Mouse (Mus musculus) hindbrain, embryonic 13.5 days (tissue): ENCODE measurements at regions not wholly inside any gene's neighbourhood (a gene's known extent, or its start where the extent isn't known, plus 50 kb on each side); places are given as distances from the start of the nearest gene placed in this dataset.
A peak's percentile ranks its signal among the peaks of the same experiment; 100 is the strongest.

ENCODE experiments used
- ATAC-seq: fragments of 200-750 bp; cut with Nextera tagmentation; 2 replicates; pipeline ENCODE4 v1.8.0; 2017; ENCODE audit warnings: moderate TSS enrichment; ENCODE audit not compliant: low FRiP score
- H3K27ac ChIP-seq: fragments of 300-500 bp; sonication (generic); 2 replicates; pipeline ENCODE4 v1.5.1; 2015; ENCODE audit warnings: inconsistent platforms, mild to moderate bottlenecking, moderate library complexity
- H3K27me3 ChIP-seq: fragments of 300-500 bp; sonication (generic); 2 replicates; pipeline ENCODE4 v1.6.1; 2015; ENCODE audit warnings: mild to moderate bottlenecking, inconsistent platforms
- H3K36me3 ChIP-seq: fragments of 300-500 bp; sonication (generic); 2 replicates; pipeline ENCODE4 v1.6.1; 2015; ENCODE audit warnings: mild to moderate bottlenecking, inconsistent platforms
- H3K4me1 ChIP-seq: fragments of 300-500 bp; sonication (generic); replicated peaks from 2 replicates; pipeline ENCODE4 v1.6.1; 2015; ENCODE audit warnings: inconsistent platforms
- H3K4me2 ChIP-seq: fragments of 300-500 bp; sonication (generic); 2 replicates; pipeline ENCODE4 v1.6.1; 2015; ENCODE audit warnings: inconsistent platforms, mild to moderate bottlenecking, moderate library complexity
- H3K4me3 ChIP-seq: fragments of 300-500 bp; sonication (generic); 2 replicates; pipeline ENCODE4 v1.5.1; 2015; ENCODE audit warnings: mild to moderate bottlenecking, inconsistent platforms
- H3K9ac ChIP-seq: fragments of 300-500 bp; sonication (generic); 2 replicates; pipeline ENCODE4 v1.6.1; 2015; ENCODE audit warnings: mild to moderate bottlenecking, inconsistent platforms
- H3K9me3 ChIP-seq: fragments of 300-500 bp; sonication (generic); 2 replicates; pipeline ENCODE4 v1.6.1; 2016; ENCODE audit warnings: inconsistent platforms
- WGBS: fragments of 180-500 bp; shearing (Covaris S2); methylation state at CpG from one replicate; pipeline ENCODE4 v1.1.7; 2015; 5-methylcytosine and 5-hydroxymethylcytosine counted together

DNA sequence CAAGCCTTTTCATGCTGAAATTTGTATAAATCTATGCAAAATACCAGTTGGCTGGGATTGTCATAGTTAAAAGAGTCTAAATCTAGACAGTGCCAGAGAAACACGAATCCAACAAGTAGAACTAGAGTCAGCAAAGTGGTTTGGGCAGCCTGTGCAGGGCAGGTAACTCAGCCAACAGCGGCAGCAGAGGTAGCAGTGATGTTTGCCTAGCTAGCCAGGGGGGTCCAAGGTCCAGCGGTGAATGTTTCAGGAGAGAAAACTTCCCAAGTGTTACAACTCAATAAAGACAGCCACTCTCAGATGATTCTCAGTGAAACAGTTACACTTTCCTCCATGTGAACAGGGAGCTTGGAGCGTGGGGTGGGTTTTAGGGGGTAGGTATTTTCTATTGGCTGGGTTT lies 259.2 kb upstream of the Tank start:
- no peak for ATAC-seq
- H3K4me2 ChIP-seq: no peak overlapping the region
- no peaks in the 10 kb centered on the region for H3K9me3 ChIP-seq
- WGBS: 89% methylated on average over 4 of the region's 4 CpGs
- H3K27me3 ChIP-seq: no peaks in the 10 kb centered on the region
- no peak overlapping the region for H3K9ac ChIP-seq
- H3K36me3 ChIP-seq: no peaks in the 10 kb centered on the region
- no peak overlapping the region for H3K27ac ChIP-seq
- no peak overlapping the region for H3K4me3 ChIP-seq
- H3K4me1 ChIP-seq: no peaks in the 10 kb centered on the region

GRCm38 (mm10) chr2:61310405-61310804 lies 268.0 kb upstream of the Tank start:
- no peak overlapping the region for H3K9ac ChIP-seq
- H3K27me3 ChIP-seq: no peaks in the 10 kb centered on the region
- no peaks in the 10 kb centered on the region for H3K4me1 ChIP-seq
- 75% methylated on average over 4 of the region's 4 CpGs for WGBS
- no peak for ATAC-seq
- H3K27ac ChIP-seq: no peak overlapping the region
- H3K36me3 ChIP-seq: no peaks in the 10 kb centered on the region
- no peak overlapping the region for H3K4me2 ChIP-seq
- no peak overlapping the region for H3K4me3 ChIP-seq
- no peaks in the 10 kb centered on the region for H3K9me3 ChIP-seq

DNA sequence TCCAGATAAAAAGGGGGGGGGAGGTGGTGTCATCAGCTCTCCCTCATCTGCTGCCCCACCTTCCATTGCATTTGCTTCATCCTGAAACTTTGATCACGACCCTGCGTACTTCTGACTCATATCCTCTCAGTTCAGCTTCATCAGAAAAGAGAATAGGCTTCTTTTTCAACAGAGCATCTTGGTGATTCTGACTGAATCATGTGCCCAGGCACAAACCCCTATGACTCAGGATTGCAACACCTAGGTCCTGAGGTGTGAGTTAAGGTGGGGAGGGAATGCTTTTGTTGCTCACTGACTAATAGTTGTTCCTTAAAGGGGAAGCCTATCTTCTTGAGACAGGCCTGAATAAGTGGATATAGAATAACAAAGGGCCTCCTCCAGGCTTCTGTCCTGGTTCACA lies 269.2 kb upstream of the Tank start:
- 88% methylated on average over 2 of the region's 2 CpGs for WGBS
- H3K9ac ChIP-seq: no peak overlapping the region
- H3K27me3 ChIP-seq: no peaks in the 10 kb centered on the region
- no peak overlapping the region for H3K4me3 ChIP-seq
- H3K9me3 ChIP-seq: no peaks in the 10 kb centered on the region
- no peak for ATAC-seq
- H3K4me1 ChIP-seq: no peaks in the 10 kb centered on the region
- H3K36me3 ChIP-seq: no peaks in the 10 kb centered on the region
- no peak overlapping the region for H3K27ac ChIP-seq
- H3K4me2 ChIP-seq: no peak overlapping the region

DNA sequence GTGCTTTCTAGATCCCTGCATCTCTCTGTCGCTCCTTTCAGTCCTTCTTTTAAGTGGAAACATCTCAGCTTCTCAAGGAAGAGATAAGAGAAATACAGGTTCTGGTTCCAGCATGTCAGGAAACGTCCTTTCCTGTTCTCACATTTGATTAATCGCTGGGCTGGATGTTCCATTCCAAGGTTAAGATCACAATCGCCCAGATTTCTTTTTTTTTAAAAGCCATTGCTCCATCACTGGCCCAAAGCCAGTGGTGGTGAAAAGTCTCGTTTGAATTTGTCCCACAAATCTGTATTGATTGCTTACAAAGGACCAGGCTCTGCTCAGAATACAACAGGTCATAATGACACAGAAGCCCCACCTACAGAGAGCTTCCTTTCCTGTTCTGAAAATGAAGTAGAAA lies 281.2 kb upstream of the Tank start:
- no peaks in the 10 kb centered on the region for H3K36me3 ChIP-seq
- no peaks in the 10 kb centered on the region for H3K27me3 ChIP-seq
- H3K4me2 ChIP-seq: no peak overlapping the region
- no peak overlapping the region for H3K27ac ChIP-seq
- WGBS: 77% methylated on average over 5 of the region's 5 CpGs
- no peak for ATAC-seq
- H3K9ac ChIP-seq: no peak overlapping the region
- no peaks in the 10 kb centered on the region for H3K9me3 ChIP-seq
- no peaks in the 10 kb centered on the region for H3K4me1 ChIP-seq
- H3K4me3 ChIP-seq: no peak overlapping the region

DNA sequence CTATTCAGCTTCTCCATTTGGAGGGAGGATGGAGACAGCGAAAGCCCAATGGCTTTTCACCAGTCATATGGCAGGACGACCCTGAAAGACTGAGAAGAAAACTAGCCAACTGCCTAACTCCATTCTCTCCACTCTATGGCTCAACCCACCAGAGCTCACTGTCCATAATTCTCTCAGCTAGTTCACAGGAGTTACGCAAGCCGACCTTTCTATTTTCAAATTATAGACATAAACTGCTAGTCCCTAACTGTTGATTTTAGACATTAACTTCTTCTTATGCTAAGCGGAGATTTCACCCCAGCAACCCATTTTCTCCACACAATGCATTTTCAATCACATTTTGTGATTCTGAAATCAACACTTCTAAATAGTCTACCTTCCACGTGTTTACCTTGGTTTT lies 281.8 kb upstream of the Tank start:
- ATAC-seq: no peak
- Histone ChIP-seq H3K9me3 (no peaks in the 10 kb centered on the region), H3K4me2 (no peak overlapping the region), H3K9ac (no peak overlapping the region), H3K27me3 (no peaks in the 10 kb centered on the region), H3K4me1 (no peaks in the 10 kb centered on the region), H3K4me3 (no peak overlapping the region), H3K36me3 (no peaks in the 10 kb centered on the region), H3K27ac (no peak overlapping the region)
- 88% methylated on average over 6 of the region's 6 CpGs for WGBS

DNA sequence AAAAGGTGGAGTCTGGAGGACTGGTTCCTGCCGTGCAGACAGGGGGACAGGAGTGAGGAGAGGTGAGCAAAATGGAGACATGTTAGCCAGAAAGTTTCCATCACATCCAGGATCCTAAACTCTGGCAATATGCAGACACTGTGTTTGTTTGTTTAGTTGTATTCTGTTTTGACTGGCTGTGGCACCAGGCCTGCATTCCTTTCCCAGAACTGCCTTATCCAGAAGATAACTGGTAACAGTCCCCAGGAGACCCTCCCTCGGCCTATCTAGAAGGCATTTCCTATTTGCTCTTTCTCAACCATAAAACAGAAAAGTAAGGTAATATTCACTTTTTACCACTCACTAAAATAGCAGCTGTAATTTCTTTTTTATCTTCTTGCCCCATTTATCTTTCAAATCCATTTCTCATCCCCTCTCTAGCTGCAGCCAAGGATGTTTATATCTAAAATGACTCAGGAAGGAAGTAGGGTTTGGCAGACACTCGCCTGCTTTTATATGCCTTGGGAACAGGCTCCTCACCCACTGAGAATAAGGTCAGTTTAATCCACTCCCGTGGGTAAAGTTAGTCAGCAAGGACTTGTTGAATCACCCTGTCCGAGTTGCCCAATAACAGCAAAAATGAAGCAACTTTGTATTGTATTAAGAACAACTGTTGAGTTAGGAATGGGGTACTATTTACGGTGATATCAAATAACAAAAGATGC lies 283.0 kb upstream of the Tank start:
- no peak overlapping the region for H3K9ac ChIP-seq
- H3K4me1 ChIP-seq: no peaks in the 10 kb centered on the region
- no peaks in the 10 kb centered on the region for H3K27me3 ChIP-seq
- H3K4me3 ChIP-seq: no peak overlapping the region
- H3K27ac ChIP-seq: 0 out of 2 replicates have a peak overlapping the region, but pooled peaks have one; percentile 18
- H3K9me3 ChIP-seq: no peaks in the 10 kb centered on the region
- H3K4me2 ChIP-seq: no peak overlapping the region
- WGBS: 71% methylated on average over 6 of the region's 6 CpGs
- no peak for ATAC-seq
- H3K36me3 ChIP-seq: no peaks in the 10 kb centered on the region

- no peak overlapping the region for H3K4me3 ChIP-seq
- no peak overlapping the region for H3K9ac ChIP-seq
- peaks cover 7% of the 10 kb centered on the region for H3K4me1 ChIP-seq
- no peak for ATAC-seq
- no peak overlapping the region for H3K4me2 ChIP-seq
- no peaks in the 10 kb centered on the region for H3K9me3 ChIP-seq
- H3K27ac ChIP-seq: no peak overlapping the region
- no peaks in the 10 kb centered on the region for H3K36me3 ChIP-seq
- no peaks in the 10 kb centered on the region for H3K27me3 ChIP-seq
- WGBS: 89% methylated on average over 2 of the region's 2 CpGs
Observed at GRCm38 (mm10) chr2:61288246-61288645, 290.1 kb upstream of the Tank start.

DNA sequence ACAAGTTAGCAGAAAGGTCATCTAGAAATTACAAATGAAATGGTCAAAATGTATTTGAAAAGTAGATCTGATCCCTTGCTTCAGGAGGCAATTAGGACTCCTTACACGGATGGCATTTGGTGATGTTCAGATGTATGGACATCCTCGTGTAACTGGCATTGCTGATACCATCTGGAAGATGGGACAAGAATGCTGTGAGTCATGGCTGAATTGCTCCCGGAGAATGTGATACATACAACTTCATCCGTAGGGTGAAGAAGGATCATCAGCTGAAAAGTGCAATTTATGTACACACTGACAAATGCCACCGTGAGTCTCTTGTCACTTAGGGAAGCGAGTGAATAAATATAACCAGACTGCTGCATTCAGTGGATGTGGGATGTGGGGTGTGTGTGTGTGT lies 293.7 kb upstream of the Tank start:
- 87% methylated on average over 6 of the region's 6 CpGs for WGBS
- Histone ChIP-seq H3K36me3 (no peaks in the 10 kb centered on the region), H3K9me3 (no peaks in the 10 kb centered on the region), H3K27me3 (no peaks in the 10 kb centered on the region), H3K9ac (no peak overlapping the region), H3K4me3 (no peak overlapping the region), H3K4me1 (peaks cover 7% of the 10 kb centered on the region), H3K27ac (no peak overlapping the region), H3K4me2 (no peak overlapping the region)
- ATAC-seq: no peak

DNA sequence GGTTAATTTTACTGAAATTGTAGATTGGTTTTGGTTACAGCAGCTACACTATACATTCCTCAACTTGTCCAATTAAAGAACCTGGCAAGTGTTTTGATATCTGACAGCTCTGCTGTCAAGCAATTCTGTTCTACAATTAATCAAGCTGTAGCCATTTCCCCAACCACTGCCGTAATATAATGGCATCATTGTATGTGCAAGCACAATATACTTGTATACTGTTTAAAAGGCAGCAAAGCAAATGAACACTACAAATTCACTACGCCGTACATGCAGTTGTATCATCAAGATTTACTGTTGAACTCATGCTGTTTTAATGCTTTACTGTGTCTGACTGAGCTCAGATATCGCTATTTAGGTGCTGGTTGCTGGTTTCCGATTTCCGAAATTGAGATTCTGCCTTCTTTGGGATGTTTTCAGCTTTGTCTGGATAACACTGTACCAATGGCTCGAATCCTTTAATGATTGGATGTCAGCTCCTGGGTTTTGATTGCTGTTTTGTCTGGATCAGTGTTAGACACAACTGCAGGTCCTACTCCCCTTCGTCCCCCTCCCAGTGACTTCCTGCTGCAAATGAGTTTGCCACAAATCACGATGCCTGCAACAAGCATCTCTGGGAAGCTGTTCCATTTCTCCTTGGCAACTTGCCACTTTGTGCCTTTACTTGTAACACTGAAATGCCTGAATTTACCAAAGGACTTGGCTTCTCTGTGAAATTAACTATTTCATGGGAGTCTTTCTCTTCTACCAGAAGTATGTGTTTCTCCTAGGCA lies 294.4 kb upstream of the Tank start:
- no peak for ATAC-seq
- H3K4me2 ChIP-seq: peak overlapping the region; percentile 34
- H3K9ac ChIP-seq: no peak overlapping the region
- peaks cover 7% of the 10 kb centered on the region for H3K4me1 ChIP-seq
- H3K36me3 ChIP-seq: no peaks in the 10 kb centered on the region
- WGBS: 59% methylated on average over 9 of the region's 9 CpGs
- H3K4me3 ChIP-seq: no peak overlapping the region
- peak overlapping the region; percentile 44; the same call in 1 of the 2 replicates for H3K27ac ChIP-seq
- no peaks in the 10 kb centered on the region for H3K27me3 ChIP-seq
- no peaks in the 10 kb centered on the region for H3K9me3 ChIP-seq

- 92% methylated on average over 5 of the region's 5 CpGs for WGBS
- no peak for ATAC-seq
Observed at GRCm38 (mm10) chr2:61272721-61273120, 305.7 kb upstream of the Tank start.

DNA sequence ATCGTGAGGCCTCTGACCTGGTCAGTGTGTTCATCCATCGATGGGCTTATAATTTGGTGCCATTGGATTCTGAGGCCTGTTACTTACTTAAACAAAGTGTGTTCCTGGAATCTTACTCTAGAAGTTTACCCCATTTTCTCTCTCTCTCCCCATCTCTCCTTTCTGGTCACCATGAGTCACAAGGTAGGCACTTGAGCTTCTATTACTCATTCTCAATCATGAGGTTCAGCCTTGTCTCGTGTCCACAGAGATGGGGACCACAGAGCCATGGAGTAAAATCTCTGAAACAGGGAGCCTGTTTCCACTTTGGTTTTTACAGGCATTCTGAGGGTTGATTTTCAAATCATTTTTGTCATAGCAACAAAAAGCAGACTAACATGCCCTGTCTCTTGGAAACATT lies 304.7 kb upstream of the Rbms1 start:
- ATAC-seq: no peak
- H3K27me3 ChIP-seq: no peaks in the 10 kb centered on the region
- 91% methylated on average over 3 of the region's 3 CpGs for WGBS
- H3K4me3 ChIP-seq: no peak overlapping the region
- no peaks in the 10 kb centered on the region for H3K36me3 ChIP-seq
- H3K4me1 ChIP-seq: no peaks in the 10 kb centered on the region
- H3K27ac ChIP-seq: no peak overlapping the region
- H3K9me3 ChIP-seq: no peaks in the 10 kb centered on the region
- no peak overlapping the region for H3K9ac ChIP-seq
- H3K4me2 ChIP-seq: no peak overlapping the region

More at GRCm38 (mm10) chr2:61272721-61273120, 305.7 kb upstream of the Tank start:
- H3K27me3 ChIP-seq: no peaks in the 10 kb centered on the region
- H3K4me1 ChIP-seq: no peaks in the 10 kb centered on the region
- no peaks in the 10 kb centered on the region for H3K36me3 ChIP-seq
- no peak overlapping the region for H3K9ac ChIP-seq
- no peak overlapping the region for H3K27ac ChIP-seq
- H3K4me3 ChIP-seq: no peak overlapping the region
- H3K9me3 ChIP-seq: no peaks in the 10 kb centered on the region
- no peak overlapping the region for H3K4me2 ChIP-seq

DNA sequence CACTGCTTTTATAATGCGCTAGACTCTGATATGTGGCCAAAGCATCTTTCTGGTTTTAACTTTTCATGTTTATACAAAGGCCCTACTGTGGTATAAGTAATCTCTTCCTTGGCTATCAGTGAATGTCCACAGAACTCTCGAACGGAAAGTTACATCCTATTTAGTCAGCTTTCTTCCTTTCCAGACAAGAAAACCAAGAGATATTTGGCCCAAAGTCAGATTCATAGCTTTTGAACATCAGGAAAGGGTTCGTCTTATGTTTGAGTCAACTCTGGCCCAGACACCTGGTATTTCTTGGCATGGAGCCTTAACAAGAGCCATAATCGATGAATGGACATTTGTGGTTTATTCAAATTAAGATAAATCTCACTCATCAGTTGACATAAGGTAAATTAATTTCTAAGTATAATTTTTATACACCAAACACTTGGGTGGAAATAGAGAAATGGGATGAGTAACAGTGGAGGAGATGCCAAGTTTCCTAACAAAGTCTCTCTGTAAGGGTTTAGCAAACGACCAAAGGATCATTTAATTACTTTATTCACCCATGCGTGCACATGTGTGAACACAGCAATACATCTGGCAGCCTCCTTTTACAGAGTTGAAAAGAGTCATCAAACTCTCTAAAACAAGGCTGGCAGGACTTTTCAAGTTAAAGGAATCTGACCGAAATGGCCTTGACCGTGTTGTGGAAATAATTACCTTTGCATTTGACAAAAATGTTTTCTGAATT lies 287.2 kb upstream of the Rbms1 start:
- no peak overlapping the region for H3K27ac ChIP-seq
- no peak for ATAC-seq
- no peak overlapping the region for H3K4me2 ChIP-seq
- H3K4me1 ChIP-seq: peaks cover 4% of the 10 kb centered on the region; the same call in 1 of the 2 replicates
- no peak overlapping the region for H3K9ac ChIP-seq
- no peaks in the 10 kb centered on the region for H3K27me3 ChIP-seq
- no peaks in the 10 kb centered on the region for H3K36me3 ChIP-seq
- no peak overlapping the region for H3K4me3 ChIP-seq
- 61% methylated on average over 9 of the region's 9 CpGs for WGBS
- no peaks in the 10 kb centered on the region for H3K9me3 ChIP-seq
